Mouse (Mus musculus): Measurements from ENCODE around the gene Fgfr2.
"Not testable (repeated sequence)": the region's sequence is repeated elsewhere in the genome, so short reads cannot be mapped to it uniquely, and the experiment has no call there.

Gene Fgfr2

GRCm38 (mm10) chr7:130617591-130617990 is 2505.6 kb downstream of the Fgfr2 start:
- no peak for DNase-seq (ENCODE audit: low spot score in 2 of 2)

DNA sequence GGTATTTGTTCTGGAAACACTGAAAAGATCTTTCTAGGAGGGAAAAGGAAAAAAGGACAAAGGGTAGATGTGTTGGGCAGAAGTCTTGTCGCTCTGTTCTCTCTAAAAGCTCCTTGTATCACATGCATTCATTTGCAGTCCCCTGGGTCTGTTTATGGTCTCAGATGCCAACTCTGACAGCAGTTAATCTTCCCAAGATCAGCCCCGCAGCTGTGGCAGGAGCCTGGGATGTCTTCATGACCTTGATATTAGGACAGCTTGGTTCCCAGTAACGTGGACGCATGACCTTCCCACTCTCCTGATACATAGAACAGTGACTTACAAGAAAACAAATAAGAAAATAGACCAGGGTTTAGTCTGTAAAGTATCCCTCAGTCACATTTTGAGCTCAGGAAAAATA is 2509.2 kb downstream of the Fgfr2 start:
- no peak for DNase-seq (ENCODE audit: low spot score in 2 of 2)

DNA sequence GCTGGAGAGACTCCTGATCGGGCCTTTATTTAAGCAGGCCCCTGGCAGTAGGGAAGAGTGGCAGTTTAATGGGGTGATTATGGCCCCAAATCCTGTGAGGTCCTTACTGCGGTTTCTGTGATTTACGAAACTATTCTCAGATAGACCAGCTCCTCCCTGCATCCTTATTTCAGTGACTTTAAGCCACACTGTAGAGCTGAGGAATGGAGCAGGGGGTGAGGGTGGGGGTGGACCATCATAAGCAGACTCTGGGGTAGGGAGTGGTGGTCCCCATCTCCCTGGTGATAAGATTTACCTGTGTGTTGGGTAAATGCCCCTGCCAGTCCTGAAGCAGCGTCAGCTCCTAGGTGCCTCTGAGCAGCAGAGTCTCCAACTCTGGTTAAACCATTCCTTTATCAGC is 2516.2 kb downstream of the Fgfr2 start:
- no peak for DNase-seq (ENCODE audit: low spot score in 2 of 2)

DNA sequence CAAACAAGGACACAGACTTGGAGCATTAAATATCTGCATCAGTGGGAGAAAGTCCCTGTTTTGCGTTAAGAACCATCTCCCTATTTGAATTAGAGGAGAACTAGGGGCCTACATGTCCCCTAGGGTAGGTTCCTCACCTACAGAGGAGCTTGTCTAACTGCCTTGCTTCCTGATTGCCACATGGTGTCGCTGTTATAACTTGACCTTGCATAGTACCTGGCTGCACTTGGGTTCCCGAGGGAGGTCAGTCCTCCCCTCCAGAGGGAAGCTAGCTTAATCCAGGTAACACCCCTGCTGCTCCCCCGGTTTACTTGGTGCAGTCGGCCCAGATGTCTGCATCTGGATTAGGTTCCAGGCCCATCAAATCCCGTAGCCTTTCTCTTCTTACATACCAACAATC is 2518.0 kb downstream of the Fgfr2 start:
- DNase-seq (ENCODE audit: low spot score in 2 of 2) = no peak

DNA sequence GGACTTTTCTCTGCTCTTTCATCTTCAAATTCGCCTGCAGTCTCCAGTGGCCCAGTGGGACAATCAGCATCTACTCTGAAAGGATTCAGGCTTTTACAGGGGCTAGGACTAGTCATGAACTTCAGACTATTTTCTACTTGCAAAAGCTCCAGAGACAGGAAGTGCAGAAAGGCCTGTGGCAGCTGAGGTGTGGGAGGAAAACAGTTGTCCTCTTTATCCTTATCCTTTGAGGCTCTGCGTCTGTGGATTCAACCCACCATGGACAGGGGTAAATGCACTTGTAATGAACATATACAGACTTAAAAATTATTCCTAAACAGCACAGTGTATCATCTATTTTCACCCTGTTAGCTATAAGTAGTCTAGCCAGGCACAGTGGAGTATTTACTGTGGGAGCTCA is 2518.8 kb downstream of the Fgfr2 start:
- DNase-seq (ENCODE audit: low spot score in 2 of 2) = peak in 1 of 2 experiments; percentile 50

GRCm38 (mm10) chr7:130603556-130603955 is 2519.6 kb downstream of the Fgfr2 start:
- peak; percentile 68 to 85 for DNase-seq (ENCODE audit: low spot score in 2 of 2)

DNA sequence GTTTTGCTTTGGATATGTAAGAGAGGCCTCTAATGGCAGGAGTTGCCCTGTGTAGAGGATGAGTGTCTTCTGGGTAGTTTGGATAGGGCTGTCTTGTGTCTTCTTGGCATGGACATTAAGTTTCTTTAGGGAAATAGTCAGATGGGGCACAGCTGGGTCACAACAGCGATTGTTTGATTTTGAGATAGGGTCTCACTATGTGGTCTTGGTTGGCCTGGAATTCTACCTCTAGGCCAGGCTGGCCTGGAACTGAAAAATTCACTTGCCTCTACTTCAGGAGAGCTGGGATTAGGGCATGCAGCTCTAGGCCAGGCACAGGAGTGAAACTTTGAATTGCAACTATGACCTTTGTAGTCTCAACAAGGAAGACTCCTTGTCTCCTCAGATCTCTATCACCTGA is 2520.3 kb downstream of the Fgfr2 start:
- DNase-seq (ENCODE audit: low spot score in 2 of 2) = no peak

GRCm38 (mm10) chr7:130600546-130600945 is 2522.6 kb downstream of the Fgfr2 start:
- no peak for DNase-seq (ENCODE audit: low spot score in 2 of 2)

DNA sequence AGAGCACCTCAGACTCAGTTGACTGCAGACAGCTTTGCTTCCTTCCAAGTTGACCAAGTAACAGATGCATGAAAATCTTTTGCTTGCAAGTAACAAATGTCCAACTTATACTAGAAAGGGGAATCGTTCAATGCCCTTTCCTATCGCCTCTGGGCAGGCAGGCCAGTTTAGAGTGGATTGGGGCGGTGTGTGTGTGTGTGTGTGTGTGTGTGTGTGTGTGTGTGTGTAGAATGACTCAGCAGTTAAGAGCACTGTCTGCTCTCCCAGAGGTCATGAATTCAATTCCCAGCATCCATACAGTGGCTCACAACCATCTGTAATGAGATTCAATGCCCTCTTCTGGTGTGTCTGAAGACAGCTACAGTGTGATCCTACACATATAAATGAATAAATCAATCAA is 2523.1 kb downstream of the Fgfr2 start:
- DNase-seq (ENCODE audit: low spot score in 2 of 2) = no peak

GRCm38 (mm10) chr7:130597546-130597945 is 2525.6 kb downstream of the Fgfr2 start:
- DNase-seq (ENCODE audit: low spot score in 2 of 2) = no peak

DNA sequence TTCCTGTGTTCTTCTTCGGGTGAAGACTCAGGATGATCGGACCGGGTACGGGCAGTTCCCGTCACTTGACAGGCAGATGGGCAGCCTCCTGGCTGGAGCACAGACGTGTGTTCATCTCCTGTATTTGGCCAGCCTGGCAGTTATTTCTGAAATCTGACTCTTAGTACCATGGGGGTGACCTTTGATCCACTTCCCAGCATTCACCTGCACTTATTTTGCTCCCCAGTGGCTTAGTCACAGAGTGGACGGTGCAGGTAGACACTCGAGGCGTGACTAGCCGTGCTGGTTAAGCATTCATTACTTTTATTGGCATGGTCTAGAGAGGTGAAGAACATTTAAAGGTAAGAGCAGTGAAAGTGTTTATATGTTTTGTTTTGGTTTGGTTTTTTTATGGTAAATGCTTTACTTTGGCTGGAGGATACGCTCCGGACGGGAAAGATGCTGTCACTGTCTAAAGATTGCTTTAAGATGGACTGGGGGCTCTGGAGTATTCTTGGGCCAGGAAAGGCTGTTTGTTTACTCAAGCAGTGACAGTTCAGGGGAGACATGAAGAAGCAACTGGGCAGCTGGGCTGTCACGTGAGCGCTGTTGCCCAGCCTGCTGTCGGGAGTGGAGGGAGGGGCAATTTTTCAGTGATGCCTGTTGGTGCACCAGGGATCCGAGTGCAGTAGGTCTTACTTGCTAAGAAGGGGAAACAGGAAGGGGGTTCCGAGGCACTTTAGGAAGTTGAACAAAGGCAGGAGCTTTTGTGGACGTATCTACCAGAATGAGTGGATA is 2526.9 kb downstream of the Fgfr2 start:
- not testable (repeated sequence) for DNase-seq (ENCODE audit: low spot score in 2 of 2)

GRCm38 (mm10) chr7:130593375-130594239 is 2529.5 kb downstream of the Fgfr2 start:
- not testable (repeated sequence) for DNase-seq (ENCODE audit: low spot score in 2 of 2)

DNA sequence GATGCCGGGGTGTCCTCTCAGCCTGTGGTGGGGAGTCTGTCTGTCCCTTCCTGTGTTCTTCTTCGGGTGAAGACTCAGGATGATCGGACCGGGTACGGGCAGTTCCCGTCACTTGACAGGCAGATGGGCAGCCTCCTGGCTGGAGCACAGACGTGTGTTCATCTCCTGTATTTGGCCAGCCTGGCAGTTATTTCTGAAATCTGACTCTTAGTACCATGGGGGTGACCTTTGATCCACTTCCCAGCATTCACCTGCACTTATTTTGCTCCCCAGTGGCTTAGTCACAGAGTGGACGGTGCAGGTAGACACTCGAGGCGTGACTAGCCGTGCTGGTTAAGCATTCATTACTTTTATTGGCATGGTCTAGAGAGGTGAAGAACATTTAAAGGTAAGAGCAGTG is 2530.2 kb downstream of the Fgfr2 start:
- DNase-seq (ENCODE audit: low spot score in 2 of 2) = not testable (repeated sequence)

GRCm38 (mm10) chr7:130590845-130591437 is 2532.2 kb downstream of the Fgfr2 start:
- DNase-seq (ENCODE audit: low spot score in 2 of 2) = no peak

DNA sequence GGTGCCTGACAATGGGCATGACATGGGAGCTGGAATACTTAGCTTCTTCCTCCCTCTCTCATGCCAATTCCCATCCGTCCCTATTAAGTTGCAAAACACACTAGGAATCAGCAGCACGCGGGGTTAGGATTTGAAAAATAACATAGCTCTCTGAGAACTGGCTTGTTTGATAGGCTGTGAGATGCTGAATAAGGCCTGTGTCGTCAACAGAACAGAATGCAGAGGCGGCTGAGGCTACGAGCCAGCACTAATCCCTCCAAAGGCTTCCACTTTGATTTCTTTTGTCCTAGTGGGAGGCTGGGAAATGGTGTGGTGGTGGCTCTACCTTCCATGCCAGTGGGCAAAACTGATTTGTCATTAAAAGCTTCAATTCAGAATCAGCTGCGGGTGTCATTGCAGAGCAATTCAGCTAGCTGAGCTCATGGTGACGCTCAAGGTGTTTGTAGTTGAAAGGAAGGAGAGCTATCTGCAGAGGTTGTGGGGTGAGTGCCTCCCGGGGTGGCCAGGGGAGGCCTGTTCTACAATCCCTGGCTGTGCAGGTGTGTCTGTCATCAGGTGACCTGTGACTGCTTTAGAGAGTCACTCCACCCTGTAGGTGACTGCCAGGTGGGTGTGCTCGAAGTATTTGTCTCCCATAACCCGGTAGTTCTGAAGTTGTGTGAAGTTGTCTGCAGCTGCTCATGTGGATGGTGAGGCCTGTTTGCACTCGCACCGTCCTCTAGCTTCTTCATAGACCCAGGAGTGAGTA is 2532.9 kb downstream of the Fgfr2 start:
- DNase-seq (ENCODE audit: low spot score in 2 of 2) = no peak

GRCm38 (mm10) chr7:130586521-130587072 is 2536.6 kb downstream of the Fgfr2 start:
- DNase-seq (ENCODE audit: low spot score in 2 of 2) = no peak

- no peak for DNase-seq (ENCODE audit: low spot score in 2 of 2)
Measured at GRCm38 (mm10) chr7:130578607-130579006, 2544.5 kb downstream of the Fgfr2 start.

GRCm38 (mm10) chr7:130578066-130578465 is 2545.1 kb downstream of the Fgfr2 start:
- DNase-seq (ENCODE audit: low spot score in 2 of 2) = no peak

DNA sequence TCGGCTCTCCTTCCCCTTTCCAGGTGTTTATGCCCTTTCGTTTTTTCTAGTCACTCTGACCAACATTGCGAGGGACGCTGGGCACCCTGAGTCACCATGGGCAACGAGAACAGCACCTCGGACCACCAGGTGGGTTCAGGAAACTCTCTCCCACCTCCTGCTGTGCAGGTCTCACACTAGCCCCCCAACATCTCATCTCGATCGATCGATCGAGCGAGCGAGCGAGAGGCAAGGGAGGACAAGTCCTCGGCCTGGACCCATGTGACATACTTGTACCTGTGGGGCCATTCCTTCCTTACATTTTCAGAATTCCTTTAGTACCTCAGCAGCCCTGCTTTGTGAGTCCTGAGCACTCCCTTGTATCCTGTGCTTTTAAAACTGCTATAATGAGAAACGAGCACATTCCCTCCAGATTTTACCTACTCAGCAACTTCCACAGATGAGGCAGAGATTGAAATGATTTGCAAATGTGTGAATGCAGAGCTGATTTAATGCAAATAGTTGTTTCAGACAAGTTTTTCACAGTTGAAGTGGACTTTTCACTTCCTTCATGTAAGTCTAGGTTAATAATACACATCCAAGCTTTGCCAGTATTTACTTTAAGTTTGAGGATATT is 2545.7 kb downstream of the Fgfr2 start, which contains the start of gene Tacc2:
TSS of gene Tacc2 (plus strand) at position 51 of the 616 bp plus-strand sequence.
- no peak for DNase-seq (ENCODE audit: low spot score in 2 of 2)

- DNase-seq (ENCODE audit: low spot score in 2 of 2) = no peak
Measured at GRCm38 (mm10) chr7:130576981-130577380, 2546.2 kb downstream of the Fgfr2 start.
